ENCODE assay signal across 9 mouse cellular contexts in genomic region chr8:94954368-94954737, GRCm38 (mm10). TPM values are rescaled to one million over a fixed set of nuclear protein-coding genes. Genes with fewer than 3 reads are reported as not detected.
DNase-seq lines count a peak whose midpoint lies in the region; ATAC-seq and TF ChIP-seq lines count a peak whose summit lies in the region.
"Had no signal": no experiment of that assay in that cellular context is flagged by ENCODE, and none has a peak within 500 bp of the region (broad histone marks: within the 10 kb centered on the region; RNA-seq: fewer than 3 reads in every experiment).

No protein-coding gene starts in this region.

- peaks cover 18 to 27% of the 10 kb centered on the region in 2 experiments for H3K4me1 ChIP-seq in heart, embryonic 14.5 days (ENCODE audit: control insufficient read depth in 2 of 2, insufficient read depth in 2 of 2, low read length in 2 of 2)
- H3K4me1 ChIP-seq in midbrain, postnatal 0 days (ENCODE audit: insufficient read depth, low read length): no peaks in the 10 kb centered on the region
- peaks cover 3% of the 10 kb centered on the region for H3K4me1 ChIP-seq in midbrain, embryonic 13.5 days (replicated peaks)
- H3K4me1 ChIP-seq in liver, embryonic 12.5 days: peaks cover 45% of the 10 kb centered on the region
- H3K4me1 ChIP-seq in stomach, embryonic 14.5 days (ENCODE audit: control insufficient read depth, insufficient read depth, low read length): peaks cover 11% of the 10 kb centered on the region

- no peaks in the 10 kb centered on the region for H3K36me3 ChIP-seq in heart, embryonic 14.5 days (ENCODE audit: control insufficient read depth, insufficient read depth, low read length)
- H3K36me3 ChIP-seq in midbrain, postnatal 0 days (ENCODE audit: insufficient read depth, low read length): no peaks in the 10 kb centered on the region
- H3K36me3 ChIP-seq in midbrain, embryonic 13.5 days: no peaks in the 10 kb centered on the region
- H3K36me3 ChIP-seq in liver, embryonic 12.5 days: no peaks in the 10 kb centered on the region
- no peaks in the 10 kb centered on the region for H3K36me3 ChIP-seq in stomach, embryonic 14.5 days (ENCODE audit: control insufficient read depth, insufficient read depth, low read length)

- H3K27ac ChIP-seq in heart, embryonic 14.5 days (replicated peaks in 1 of 2; ENCODE audit: control insufficient read depth in 1 of 2, insufficient read depth in 1 of 2, low read depth in 2 of 2, low read length in 2 of 2): peak overlapping the region; percentile 78
- H3K27ac ChIP-seq in midbrain, postnatal 0 days (ENCODE audit: low read depth, low read length): no peak overlapping the region
- H3K27ac ChIP-seq in midbrain, embryonic 13.5 days: no peak overlapping the region
- H3K27ac ChIP-seq in liver, embryonic 12.5 days: peak overlapping the region; percentile 86
- peak overlapping the region; percentile 75 for H3K27ac ChIP-seq in stomach, embryonic 14.5 days (ENCODE audit: low read length)

- peak overlapping the region; percentile 6; the same call in 1 of the 2 replicates for H3K4me2 ChIP-seq in heart, embryonic 14.5 days (ENCODE audit: low read length)
- H3K4me2 ChIP-seq in midbrain, postnatal 0 days (ENCODE audit: low read depth, low read length, poor library complexity, severe bottlenecking): no peak overlapping the region
- H3K4me2 ChIP-seq in midbrain, embryonic 13.5 days (replicated peaks): no peak overlapping the region
- H3K4me2 ChIP-seq in liver, embryonic 12.5 days: peak overlapping the region; percentile 41; the same call in 1 of the 2 replicates
- H3K4me2 ChIP-seq in stomach, embryonic 14.5 days (replicated peaks; ENCODE audit: low read depth, low read length): peak overlapping the region; percentile 23; the same call in 1 of the 2 replicates

- H3K9me3 ChIP-seq in heart, embryonic 14.5 days (ENCODE audit: control insufficient read depth, low read length): no peaks in the 10 kb centered on the region
- H3K9me3 ChIP-seq in midbrain, postnatal 0 days (ENCODE audit: low read length): no peaks in the 10 kb centered on the region
- no peaks in the 10 kb centered on the region for H3K9me3 ChIP-seq in midbrain, embryonic 13.5 days
- no peaks in the 10 kb centered on the region for H3K9me3 ChIP-seq in liver, embryonic 12.5 days (replicated peaks)
- no peaks in the 10 kb centered on the region for H3K9me3 ChIP-seq in stomach, embryonic 14.5 days (ENCODE audit: control insufficient read depth, low read depth, low read length)

- ATAC-seq in heart, embryonic 14.5 days (ENCODE audit: insufficient number of reproducible peaks, insufficient read depth, low FRiP score, low read depth): peak; percentile 77
- ATAC-seq in midbrain, postnatal 0 days (ENCODE audit: low FRiP score): no peak; the same call in 1 of the 2 replicates
- ATAC-seq in midbrain, embryonic 13.5 days: no peak
- ATAC-seq in liver, embryonic 12.5 days: no peak
- ATAC-seq in stomach, embryonic 14.5 days (ENCODE audit: insufficient number of reproducible peaks, insufficient read depth, low FRiP score, low read depth): peak; percentile 19; the same call in 1 of the 2 replicates

- H3K4me3 ChIP-seq in heart, embryonic 14.5 days (ENCODE audit: control insufficient read depth in 1 of 2, insufficient read depth in 1 of 2, low read depth in 1 of 2, low read length in 2 of 2): no peak overlapping the region
- no peak overlapping the region for H3K4me3 ChIP-seq in midbrain, postnatal 0 days (ENCODE audit: low read depth, low read length)
- H3K4me3 ChIP-seq in midbrain, embryonic 13.5 days (replicated peaks): no peak overlapping the region
- no peak overlapping the region for H3K4me3 ChIP-seq in liver, embryonic 12.5 days
- H3K4me3 ChIP-seq in stomach, embryonic 14.5 days (ENCODE audit: low read depth, low read length): no peak overlapping the region

- WGBS in heart, embryonic 14.5 days: 38% methylated on average over 7 of the region's 7 CpGs
- 67% methylated on average over 7 of the region's 7 CpGs for WGBS in midbrain, postnatal 0 days
- WGBS in midbrain, embryonic 13.5 days: 78% methylated on average over 7 of the region's 7 CpGs
- WGBS in liver, embryonic 12.5 days (ENCODE audit: insufficient replicate concordance): 73% methylated on average over 7 of the region's 7 CpGs
- WGBS in stomach, embryonic 14.5 days: 62% methylated on average over 7 of the region's 7 CpGs

- H3K9ac ChIP-seq in heart, embryonic 14.5 days (ENCODE audit: low read length): no peak overlapping the region
- no peak overlapping the region for H3K9ac ChIP-seq in midbrain, postnatal 0 days (replicated peaks; ENCODE audit: low read length, poor library complexity, severe bottlenecking)
- no peak overlapping the region for H3K9ac ChIP-seq in midbrain, embryonic 13.5 days (replicated peaks)
- peak overlapping the region; percentile 44; the same call in 1 of the 2 replicates for H3K9ac ChIP-seq in liver, embryonic 12.5 days
- no peak overlapping the region for H3K9ac ChIP-seq in stomach, embryonic 14.5 days (replicated peaks; ENCODE audit: low read depth, low read length)

- H3K27me3 ChIP-seq in heart, embryonic 14.5 days (ENCODE audit: control insufficient read depth, insufficient read depth, low read length): no peaks in the 10 kb centered on the region
- H3K27me3 ChIP-seq in midbrain, postnatal 0 days (ENCODE audit: insufficient read depth, low read length): no peaks in the 10 kb centered on the region
- no peaks in the 10 kb centered on the region for H3K27me3 ChIP-seq in midbrain, embryonic 13.5 days
- H3K27me3 ChIP-seq in liver, embryonic 12.5 days (replicated peaks): no peaks in the 10 kb centered on the region
- no peaks in the 10 kb centered on the region for H3K27me3 ChIP-seq in stomach, embryonic 14.5 days (ENCODE audit: control insufficient read depth, insufficient read depth, low read length)

- no peak for TF ChIP-seq CTCF in midbrain, postnatal 0 days (IDR thresholded peaks at IDR 0.05)

- DNase-seq in heart, adult 11 months: no peak
- DNase-seq in midbrain, postnatal 0 days (ENCODE audit: low spot score): peak; percentile 58
- no peak for DNase-seq in gastrocnemius, postnatal 25 days
- no peak for DNase-seq in cerebellum, adult 18-20 months
- DNase-seq: layer of hippocampus, adult 9-11 months had no signal

RNA-seq across cellular contexts. Expression of gene Adgrg1, which starts 20.2 kb away (rescaled TPM):
- polyA plus RNA-seq in heart, embryonic 14.5 days (2014; fragmentation: Nextera tagmentation; extraction: Ambion mirVana): 2.7 and 2.9 TPM in 2 replicates
- total RNA-seq in midbrain, postnatal 0 days (2014; rRNA removed): 218 and 247 TPM in 2 replicates
- polyA plus RNA-seq in midbrain, postnatal 0 days (2015; fragmentation: Nextera tagmentation; extraction: Ambion mirVana): 114 and 125 TPM in 2 replicates
- 189 and 212 TPM in 2 replicates for polyA plus RNA-seq in midbrain, embryonic 13.5 days (2015; fragmentation: Nextera tagmentation; extraction: Ambion mirVana)
- polyA plus RNA-seq in liver, embryonic 12.5 days (2016; fragmentation: Nextera tagmentation; extraction: Ambion mirVana): 78.5 and 80.9 TPM in 2 replicates
- 43.8 and 50.9 TPM in 2 replicates for polyA plus RNA-seq in stomach, embryonic 14.5 days (2014; fragmentation: Nextera tagmentation; extraction: Ambion mirVana)
- total RNA-seq in gastrocnemius, postnatal 25 days (2021): 10 to 100 TPM; 16.7 to 22.6 TPM

RNA-seq across cellular contexts. Expression of gene Adgrg5, which starts 30.9 kb away (rescaled TPM):
- 0.07 and 0.23 TPM in 2 replicates for polyA plus RNA-seq in heart, embryonic 14.5 days (2014; fragmentation: Nextera tagmentation; extraction: Ambion mirVana)
- total RNA-seq in midbrain, postnatal 0 days (2014; rRNA removed): not detected in 2 replicates
- 0.17 and 0.21 TPM in 2 replicates for polyA plus RNA-seq in midbrain, postnatal 0 days (2015; fragmentation: Nextera tagmentation; extraction: Ambion mirVana)
- polyA plus RNA-seq in midbrain, embryonic 13.5 days (2015; fragmentation: Nextera tagmentation; extraction: Ambion mirVana): 0.08 and 0.13 TPM in 2 replicates
- polyA plus RNA-seq in liver, embryonic 12.5 days (2016; fragmentation: Nextera tagmentation; extraction: Ambion mirVana): 0.90 and 0.91 TPM in 2 replicates
- 0.25 and 0.36 TPM in 2 replicates for polyA plus RNA-seq in stomach, embryonic 14.5 days (2014; fragmentation: Nextera tagmentation; extraction: Ambion mirVana)
- not detected for total RNA-seq in gastrocnemius, postnatal 25 days (2021)

RNA-seq across cellular contexts. Expression of gene Ccdc102a, which starts 36.5 kb away (rescaled TPM):
- polyA plus RNA-seq in heart, embryonic 14.5 days (2014; fragmentation: Nextera tagmentation; extraction: Ambion mirVana): 20.8 and 25.8 TPM in 2 replicates
- total RNA-seq in midbrain, postnatal 0 days (2014; rRNA removed): 5.4 and 6.1 TPM in 2 replicates
- polyA plus RNA-seq in midbrain, postnatal 0 days (2015; fragmentation: Nextera tagmentation; extraction: Ambion mirVana): 3.6 and 3.7 TPM in 2 replicates
- 4.0 and 6.0 TPM in 2 replicates for polyA plus RNA-seq in midbrain, embryonic 13.5 days (2015; fragmentation: Nextera tagmentation; extraction: Ambion mirVana)
- polyA plus RNA-seq in liver, embryonic 12.5 days (2016; fragmentation: Nextera tagmentation; extraction: Ambion mirVana): 9.1 and 10.0 TPM in 2 replicates
- polyA plus RNA-seq in stomach, embryonic 14.5 days (2014; fragmentation: Nextera tagmentation; extraction: Ambion mirVana): 29.9 and 32.3 TPM in 2 replicates
- 1 to 10 TPM; 3.6 to 4.2 TPM for total RNA-seq in gastrocnemius, postnatal 25 days (2021)

Comparison
In these comparisons a context has a peak if more than half of its experiments do, and no peak if none do; other contexts are left out.
1. ATAC-seq: peak in heart, embryonic 14.5 days (single experiment) and stomach, embryonic 14.5 days (single experiment); none in midbrain, postnatal 0 days (single experiment), midbrain, embryonic 13.5 days (single experiment) and liver, embryonic 12.5 days (single experiment).
2. H3K27ac ChIP-seq: peak in heart, embryonic 14.5 days (2 of 2), liver, embryonic 12.5 days (single experiment) and stomach, embryonic 14.5 days (single experiment); none in midbrain, postnatal 0 days (single experiment) and midbrain, embryonic 13.5 days (single experiment).
3. H3K4me2 ChIP-seq: peak in heart, embryonic 14.5 days (single experiment), liver, embryonic 12.5 days (single experiment) and stomach, embryonic 14.5 days (single experiment); none in midbrain, postnatal 0 days (single experiment) and midbrain, embryonic 13.5 days (single experiment).
4. RNA of gene Adgrg1, which starts 20.2 kb away (polyA plus RNA-seq): 189 to 212 TPM in midbrain, embryonic 13.5 days, 114 to 125 TPM in midbrain, postnatal 0 days, 78.5 to 80.9 TPM in liver, embryonic 12.5 days and 43.8 to 50.9 TPM in stomach, embryonic 14.5 days; 2.7 to 2.9 TPM in heart, embryonic 14.5 days; every median in the first group is over 10 times any median in the second.